Mouse (Mus musculus) layer of hippocampus, postnatal 14 days (tissue): ENCODE data around the gene Tubgcp6. TPM values are rescaled to one million over a fixed set of nuclear protein-coding genes. Genes with fewer than 3 reads are reported as not detected.

Experiments used
- DNase-seq, 2 experiments: peaks; one replicate each; pipeline ENCODE4 v3.0.0; 2021 to 2022; ENCODE audit warnings: low spot score in 2 of 2, mixed read lengths in 1 of 2
- total RNA-seq, 2 experiments: library from RNA; stranded (reverse); gene quantifications; 2 replicates each; pipeline ENCODE4 v1.2.3; 2021

Gene Tubgcp6
- total RNA-seq, 2 experiments from 2014 or later, result 28.1 to 28.9 TPM

DNA sequence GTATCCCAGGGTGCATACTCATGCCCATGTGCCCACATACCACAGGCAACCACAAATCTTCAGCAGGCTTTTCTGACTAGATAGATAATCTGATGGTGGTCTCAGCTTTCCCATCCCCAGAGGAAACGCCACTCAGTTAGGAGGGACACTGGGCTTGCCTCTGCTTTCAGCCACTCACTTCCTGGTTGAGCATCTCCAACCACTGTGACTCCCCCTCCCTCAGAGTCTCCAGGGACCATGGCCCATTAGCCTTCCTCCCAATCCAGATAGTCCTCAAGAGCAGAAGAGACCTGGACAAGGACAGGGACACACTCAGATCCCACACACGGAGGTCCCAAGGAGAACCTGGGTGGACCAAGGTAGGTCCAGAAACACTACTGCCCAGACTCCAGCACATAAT lies 20.2 kb upstream of the Tubgcp6 start:
- DNase-seq, result no peak

- DNase-seq, result no peak
These were observed 19.0 kb upstream of the Tubgcp6 start for GRCm38 (mm10) chr15:89141905-89142304.

DNA sequence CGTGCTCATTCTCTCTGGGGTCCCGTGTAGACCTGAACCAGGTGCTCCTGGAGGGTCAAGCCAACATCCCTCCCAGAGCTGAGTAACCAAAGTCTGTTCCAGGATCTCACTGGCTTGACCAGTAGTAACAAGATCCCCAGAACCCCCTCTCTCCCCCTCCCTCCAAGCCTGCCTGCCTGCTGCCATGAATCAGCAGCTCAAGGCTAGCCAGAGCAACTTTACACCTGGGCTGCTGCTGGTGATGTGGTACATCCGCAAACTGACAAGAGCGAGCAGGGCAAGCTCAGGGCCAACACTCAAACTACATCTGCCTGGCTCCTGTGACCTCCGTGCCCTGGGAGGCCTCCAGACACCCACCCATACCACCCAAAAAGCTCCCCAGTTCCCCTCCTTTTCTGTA lies 18.5 kb upstream of the Tubgcp6 start:
- no peak for DNase-seq

DNA sequence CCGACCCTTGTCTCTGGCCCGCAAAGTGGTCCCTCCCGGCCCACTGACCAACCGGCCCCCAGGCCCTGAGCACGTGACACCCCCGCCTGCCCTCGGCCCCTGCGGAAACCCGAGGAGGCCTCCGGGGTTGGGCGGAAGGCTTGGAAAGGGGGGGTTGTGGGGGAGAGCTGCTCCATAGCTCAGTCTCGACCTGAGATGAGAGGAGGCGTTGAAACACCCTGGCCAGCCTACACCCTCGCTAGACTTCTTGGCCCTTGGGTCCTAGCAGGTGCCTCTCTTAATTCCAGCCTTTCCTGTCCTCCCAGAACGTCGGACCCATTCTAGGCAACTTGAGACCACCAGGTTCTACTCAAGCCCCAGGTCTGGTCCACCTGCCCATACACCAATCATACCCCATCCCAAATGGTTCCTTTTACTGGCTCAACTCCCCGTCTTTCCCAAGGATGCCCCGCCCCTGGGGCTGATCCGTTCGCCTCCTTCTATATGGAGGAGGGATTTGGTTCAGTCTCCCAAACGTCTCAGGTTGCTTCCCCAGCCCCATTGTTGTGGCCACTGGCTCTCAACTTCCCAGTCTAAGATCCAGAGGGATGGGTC lies 17.8 kb upstream of the Tubgcp6 start, which contains the start of gene Mapk12:
TSS of gene Mapk12 (minus strand) at position 45 of the 594 bp plus-strand sequence.
- no peak for DNase-seq

DNA sequence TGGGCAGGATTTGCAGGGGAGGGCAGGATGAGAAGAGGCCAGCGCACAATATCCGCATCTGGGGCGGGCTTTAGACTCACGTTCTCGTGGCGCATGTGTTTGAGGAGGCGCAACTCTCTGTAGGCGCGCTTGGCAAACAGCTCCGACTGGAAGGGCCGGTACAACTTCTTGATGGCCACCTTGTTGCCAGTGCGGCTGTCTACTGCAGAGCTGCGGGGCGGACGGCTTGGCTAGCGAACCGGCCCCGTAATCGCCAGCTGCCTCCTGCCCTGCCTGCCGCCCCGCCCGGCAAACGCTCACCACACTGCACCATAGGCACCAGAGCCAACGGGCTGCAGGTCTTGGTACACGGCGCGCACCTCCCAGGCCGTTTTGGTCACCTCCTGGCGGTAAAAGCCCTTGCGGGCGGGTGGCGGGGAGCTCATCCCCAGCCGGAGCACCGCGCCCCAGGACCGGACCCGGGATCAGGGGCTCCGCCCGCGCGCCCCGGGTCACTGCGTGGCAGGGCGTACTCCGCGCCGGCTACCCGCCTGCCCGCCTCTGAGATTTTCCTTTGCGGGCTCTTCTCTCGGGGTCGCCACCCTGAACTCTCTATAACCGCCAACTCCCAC lies 17.2 kb upstream of the Tubgcp6 start:
- no peak for DNase-seq

GRCm38 (mm10) chr15:89138531-89138930 lies 15.6 kb upstream of the Tubgcp6 start:
- no peak for DNase-seq

- no peak for DNase-seq
These were observed 15.1 kb upstream of the Tubgcp6 start for GRCm38 (mm10) chr15:89138046-89138405.

GRCm38 (mm10) chr15:89137378-89138045 lies 14.6 kb upstream of the Tubgcp6 start:
- no peak for DNase-seq

DNA sequence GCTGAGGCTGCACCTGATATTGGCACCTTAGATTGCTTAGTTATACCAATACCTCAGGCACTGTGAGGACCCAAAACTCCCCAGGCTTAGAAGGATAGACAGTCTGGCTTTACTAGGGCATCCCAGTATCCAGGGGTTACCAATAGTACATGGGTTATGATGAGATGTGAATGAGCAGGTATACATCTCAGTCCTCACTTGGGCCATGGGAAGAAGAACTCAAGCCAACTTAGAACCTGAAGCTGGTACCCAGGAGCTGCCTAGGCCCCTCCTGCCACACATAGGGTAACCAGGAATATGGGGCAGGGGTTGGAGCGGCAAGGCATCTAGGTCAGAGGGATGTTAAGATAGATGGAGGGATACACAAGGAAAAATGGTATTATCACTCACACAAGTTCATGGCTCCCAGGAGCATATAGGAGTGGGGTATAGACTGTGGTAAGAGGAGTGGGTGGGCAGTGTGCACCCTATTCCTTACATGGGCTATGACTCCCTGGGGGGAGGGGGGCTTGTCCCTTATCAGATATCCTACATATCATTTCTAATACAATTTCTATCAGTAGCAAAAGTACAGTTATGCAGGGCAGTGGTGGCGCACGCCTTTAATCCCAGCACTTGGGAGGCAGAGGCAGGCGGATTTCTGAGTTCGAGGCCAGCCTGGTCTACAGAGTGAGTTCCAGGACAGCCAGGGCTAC lies 13.7 kb upstream of the Tubgcp6 start:
- DNase-seq, result no peak

DNA sequence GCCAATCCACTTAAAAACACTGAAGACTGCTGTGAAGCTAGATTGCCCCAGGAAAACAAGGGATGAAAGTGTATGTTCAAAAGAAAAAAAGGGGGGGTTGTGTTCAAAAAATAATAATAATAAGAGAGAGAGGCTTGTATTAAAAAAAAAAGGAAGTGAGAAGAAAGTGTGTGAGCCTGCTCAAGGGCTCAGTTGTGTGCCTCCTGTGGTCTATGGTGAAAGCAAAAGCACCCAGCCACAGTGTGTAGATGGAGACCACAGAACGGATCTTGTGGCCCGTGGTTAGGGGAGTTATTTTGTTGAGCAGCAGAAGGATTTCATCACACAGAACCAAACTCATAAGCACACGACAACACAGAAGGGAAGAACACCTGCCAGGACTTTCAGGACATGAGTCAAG lies 8.4 kb upstream of the Tubgcp6 start:
- DNase-seq, result no peak

DNA sequence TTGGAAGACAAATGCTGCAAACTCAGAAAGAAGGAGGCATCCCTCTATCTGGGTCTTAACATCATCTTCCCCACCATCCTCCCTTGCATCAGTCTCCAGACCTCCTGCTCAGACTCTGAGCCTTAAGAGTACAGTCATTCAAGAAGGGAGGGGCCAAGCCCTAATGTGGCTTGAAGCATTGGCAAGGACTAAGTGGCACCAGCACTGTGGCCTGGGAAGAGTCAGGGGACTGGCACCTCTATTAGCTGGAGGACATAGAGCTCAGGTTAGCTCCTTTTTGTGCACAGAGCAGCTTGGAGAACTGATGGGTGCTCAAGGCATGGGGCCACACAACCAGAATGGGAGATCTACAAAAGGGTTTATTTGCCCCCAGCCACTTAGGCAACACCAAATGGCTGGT lies 7.3 kb upstream of the Tubgcp6 start:
- DNase-seq, result no peak

GRCm38 (mm10) chr15:89128382-89129350 lies 5.8 kb upstream of the Tubgcp6 start, which contains the start of gene Hdac10:
Gene Hdac10, minus strand, starts transcription at chr15:89128700.
- peak; percentile 78 to 88 for DNase-seq

- no peak for DNase-seq
These were observed 4.5 kb upstream of the Tubgcp6 start for GRCm38 (mm10) chr15:89127364-89127940.

DNA sequence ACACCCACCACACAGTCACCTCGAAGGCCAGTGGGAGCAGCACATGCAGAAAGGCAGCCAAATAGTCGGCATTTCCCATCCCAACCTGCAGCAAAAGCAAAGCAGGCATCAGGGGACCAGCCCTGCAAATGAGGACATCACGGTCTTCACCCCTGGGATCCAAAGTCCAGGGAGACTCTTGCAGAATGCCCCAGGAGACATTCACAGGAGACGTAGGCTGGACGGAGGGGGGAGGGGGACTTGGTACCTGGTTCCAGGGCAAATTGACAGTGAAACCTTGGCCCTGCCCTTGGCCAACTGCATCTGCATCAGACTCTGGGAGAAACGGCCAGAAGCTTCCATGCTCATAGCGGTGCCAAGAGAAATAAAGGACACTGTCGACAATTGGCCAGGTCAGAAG lies 3.7 kb upstream of the Tubgcp6 start:
- DNase-seq, result no peak

- DNase-seq, result no peak
These were observed 2.4 kb upstream of the Tubgcp6 start for GRCm38 (mm10) chr15:89125351-89125750.

DNA sequence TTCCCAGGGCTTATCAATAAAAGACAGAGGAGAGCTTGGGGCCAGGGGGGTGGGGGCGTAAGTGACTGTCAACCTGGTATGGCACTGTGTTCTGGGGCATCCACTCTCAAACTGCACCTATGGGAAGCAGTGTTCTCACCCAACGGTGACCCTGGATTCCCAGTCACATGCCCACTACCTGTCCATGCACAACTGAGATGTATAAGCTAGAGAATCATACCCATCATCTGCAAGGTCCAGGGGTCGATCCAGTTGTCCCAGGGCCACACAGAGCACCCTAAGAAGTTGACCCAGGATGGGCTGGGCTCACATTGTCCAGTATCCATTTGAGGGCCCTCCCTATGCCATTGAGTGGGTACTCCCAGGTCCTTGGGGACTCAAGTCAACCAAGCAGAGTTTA lies 1.4 kb upstream of the Tubgcp6 start:
- DNase-seq, result no peak

GRCm38 (mm10) chr15:89123595-89123994 lies 683 bp upstream of the Tubgcp6 start:
- peak in 1 of 2 experiments; percentile 49 for DNase-seq

DNA sequence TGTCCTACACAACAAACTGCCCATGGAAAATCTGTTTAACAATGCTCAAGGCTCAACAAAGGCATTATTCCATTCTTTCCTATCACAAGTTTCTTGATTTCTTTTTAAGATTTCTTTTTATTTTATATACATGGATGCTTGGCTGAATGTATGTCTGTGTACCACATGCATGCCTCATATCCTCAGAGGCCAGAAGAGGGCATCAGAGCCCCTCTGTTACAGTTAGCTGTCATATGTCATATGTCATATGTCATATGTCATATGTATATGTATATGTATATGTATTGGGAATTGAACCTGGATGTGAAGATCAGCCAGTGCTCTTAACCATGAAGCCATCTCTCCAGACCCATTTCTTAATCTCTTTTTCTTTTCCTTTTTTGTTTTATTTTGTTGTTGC lies 4.9 kb downstream of the Tubgcp6 start:
- no peak for DNase-seq

DNA sequence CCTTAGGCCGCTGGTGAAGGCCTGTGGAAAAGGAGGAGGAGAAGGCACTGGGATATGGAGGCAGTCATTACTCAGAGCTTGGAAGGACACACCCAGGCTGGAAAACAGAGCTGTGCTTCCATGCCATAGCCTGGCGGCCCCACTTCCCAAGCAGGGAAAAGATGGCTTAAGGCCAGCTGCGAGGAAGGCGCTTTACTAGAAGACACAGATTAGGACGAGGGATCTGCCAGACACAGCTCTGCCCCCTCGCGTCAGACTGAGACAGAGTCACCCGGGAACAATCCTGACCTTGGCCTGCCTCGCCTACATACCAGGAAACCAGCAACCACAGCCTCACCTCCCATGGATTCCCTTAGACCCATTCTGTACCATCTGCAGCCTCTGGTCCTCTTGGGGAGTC lies 12.8 kb downstream of the Tubgcp6 start:
- DNase-seq, result no peak

GRCm38 (mm10) chr15:89106976-89107375 lies 15.9 kb downstream of the Tubgcp6 start:
- DNase-seq, result no peak
